8 mouse cellular contexts compared by ENCODE assay signal in genomic region chr5:96373567-96373985, GRCm38 (mm10). TPM values are rescaled to one million over a fixed set of nuclear protein-coding genes. Genes with fewer than 3 reads are reported as not detected.
DNase-seq lines count a peak whose midpoint lies in the region; ATAC-seq and TF ChIP-seq lines count a peak whose summit lies in the region.

Gene Fras1, plus strand, starts transcription at chr5:96373955.

- H3K4me1 ChIP-seq in hindbrain, embryonic 15.5 days (replicated peaks) = peaks cover 22% of the 10 kb centered on the region
- H3K4me1 ChIP-seq in limb, embryonic 11.5 days (ENCODE audit: control insufficient read depth, insufficient read depth, low read length) = peaks cover 7% of the 10 kb centered on the region; the same call in 1 of the 2 replicates
- no peaks in the 10 kb centered on the region for H3K4me1 ChIP-seq in midbrain, postnatal 0 days (ENCODE audit: insufficient read depth, low read length)

- H3K36me3 ChIP-seq in hindbrain, embryonic 15.5 days = no peaks in the 10 kb centered on the region
- no peaks in the 10 kb centered on the region for H3K36me3 ChIP-seq in limb, embryonic 11.5 days (ENCODE audit: control insufficient read depth, insufficient read depth, low read length)
- no peaks in the 10 kb centered on the region for H3K36me3 ChIP-seq in midbrain, postnatal 0 days (ENCODE audit: insufficient read depth, low read length)

- H3K27me3 ChIP-seq in hindbrain, embryonic 15.5 days = peaks cover 3% of the 10 kb centered on the region; the same call in 1 of the 2 replicates
- H3K27me3 ChIP-seq in limb, embryonic 11.5 days (ENCODE audit: control insufficient read depth, insufficient read depth, low read length) = no peaks in the 10 kb centered on the region
- H3K27me3 ChIP-seq in midbrain, postnatal 0 days (ENCODE audit: insufficient read depth, low read length) = no peaks in the 10 kb centered on the region

- H3K27ac ChIP-seq in hindbrain, embryonic 15.5 days (replicated peaks) = peak within 1 kb of the TSS; percentile 71
- peak within 1 kb of the TSS; percentile 84 for H3K27ac ChIP-seq in limb, embryonic 11.5 days (replicated peaks; ENCODE audit: low read depth, low read length)
- H3K27ac ChIP-seq in midbrain, postnatal 0 days (ENCODE audit: low read depth, low read length) = 0 out of 2 replicates have a peak within 1 kb of the TSS, but pooled peaks have one; percentile 3

- TF ChIP-seq CTCF in midbrain, postnatal 0 days (IDR thresholded peaks at IDR 0.05) = no peak

- peak within 1 kb of the TSS; percentile 41 for H3K9ac ChIP-seq in hindbrain, embryonic 15.5 days
- peak within 1 kb of the TSS; percentile 59 for H3K9ac ChIP-seq in limb, embryonic 11.5 days (ENCODE audit: low read length)
- H3K9ac ChIP-seq in midbrain, postnatal 0 days (replicated peaks; ENCODE audit: low read length, poor library complexity, severe bottlenecking) = peak within 1 kb of the TSS; percentile 30

- peak; percentile 43 to 54 for DNase-seq in cerebellum, postnatal 14 days
- no peak for DNase-seq in cerebellum, adult 9-10 months
- peak; percentile 26 for DNase-seq in urinary bladder, postnatal 14 days (ENCODE audit: low spot score)
- no peak for DNase-seq in urinary bladder, postnatal 10 days (ENCODE audit: low spot score)
- peak; percentile 83 for DNase-seq in limb, embryonic 11.5 days (ENCODE audit: low spot score)
- DNase-seq in midbrain, postnatal 0 days (ENCODE audit: low spot score) = peak; percentile 65
- no peak for DNase-seq in spleen, postnatal 36 days (ENCODE audit: low spot score in 2 of 2)

- H3K9me3 ChIP-seq in hindbrain, embryonic 15.5 days = no peaks in the 10 kb centered on the region
- H3K9me3 ChIP-seq in limb, embryonic 11.5 days (ENCODE audit: control insufficient read depth, low read length) = no peaks in the 10 kb centered on the region
- H3K9me3 ChIP-seq in midbrain, postnatal 0 days (ENCODE audit: low read length) = no peaks in the 10 kb centered on the region

- ATAC-seq in hindbrain, embryonic 15.5 days (ENCODE audit: low FRiP score, low read depth) = no peak; the same call in none of the 2 replicates
- ATAC-seq in limb, embryonic 11.5 days (ENCODE audit: insufficient number of reproducible peaks, low FRiP score, low TSS enrichment, low read depth) = peak; percentile 80
- no peak; the same call in none of the 2 replicates for ATAC-seq in midbrain, postnatal 0 days (ENCODE audit: low FRiP score)

- peak within 1 kb of the TSS; percentile 65 for H3K4me3 ChIP-seq in hindbrain, embryonic 15.5 days
- H3K4me3 ChIP-seq in limb, embryonic 11.5 days (ENCODE audit: low read depth, low read length) = peak within 1 kb of the TSS; percentile 46
- H3K4me3 ChIP-seq in midbrain, postnatal 0 days (ENCODE audit: low read depth, low read length) = peak within 1 kb of the TSS; percentile 70

- WGBS in hindbrain, embryonic 15.5 days = 0% methylated on average over 16 of the region's 16 CpGs
- WGBS in limb, embryonic 11.5 days = under 1% methylated on average over 16 of the region's 16 CpGs
- 0% methylated on average over 13 of the region's 16 CpGs for WGBS in midbrain, postnatal 0 days

- peak within 1 kb of the TSS; percentile 94 for H3K4me2 ChIP-seq in hindbrain, embryonic 15.5 days
- peak within 1 kb of the TSS; percentile 72 for H3K4me2 ChIP-seq in limb, embryonic 11.5 days (ENCODE audit: low read depth, severe bottlenecking)
- peak within 1 kb of the TSS; percentile 95 for H3K4me2 ChIP-seq in midbrain, postnatal 0 days (ENCODE audit: low read depth, low read length, poor library complexity, severe bottlenecking)

RNA-seq across cellular contexts. Expression of gene Fras1, which starts in this region (rescaled TPM):
- polyA plus RNA-seq in hindbrain, embryonic 15.5 days (2015; fragmentation: Nextera tagmentation; extraction: Ambion mirVana) = 7.1 TPM in 2 replicates
- polyA plus RNA-seq in limb, embryonic 11.5 days (2014; fragmentation: Nextera tagmentation; extraction: Ambion mirVana) = 15.8 and 20.5 TPM in 2 replicates
- 7.3 and 9.1 TPM in 2 replicates for total RNA-seq in midbrain, postnatal 0 days (2014; rRNA removed)
- 2.3 TPM in 2 replicates for polyA plus RNA-seq in midbrain, postnatal 0 days (2015; fragmentation: Nextera tagmentation; extraction: Ambion mirVana)

Comparison
In these comparisons a context has a peak if more than half of its experiments do, and no peak if none do; other contexts are left out.
1. DNase-seq: peak in cerebellum, postnatal 14 days (2 of 2), urinary bladder, postnatal 14 days (single experiment), limb, embryonic 11.5 days (single experiment) and midbrain, postnatal 0 days (single experiment); none in cerebellum, adult 9-10 months (single experiment), urinary bladder, postnatal 10 days (single experiment) and spleen, postnatal 36 days (0 of 2).
2. H3K27ac ChIP-seq: peak in every context shown above with its lines; median percentile 84 in limb, embryonic 11.5 days; 71 in hindbrain, embryonic 15.5 days; 3 in midbrain, postnatal 0 days.
3. Peak in every context shown above with its lines, with median percentiles within 50 percentile points of each other: H3K4me2 ChIP-seq, H3K4me3 ChIP-seq and H3K9ac ChIP-seq.